24 mouse cellular contexts compared by ENCODE assay signal in the genomic region with DNA sequence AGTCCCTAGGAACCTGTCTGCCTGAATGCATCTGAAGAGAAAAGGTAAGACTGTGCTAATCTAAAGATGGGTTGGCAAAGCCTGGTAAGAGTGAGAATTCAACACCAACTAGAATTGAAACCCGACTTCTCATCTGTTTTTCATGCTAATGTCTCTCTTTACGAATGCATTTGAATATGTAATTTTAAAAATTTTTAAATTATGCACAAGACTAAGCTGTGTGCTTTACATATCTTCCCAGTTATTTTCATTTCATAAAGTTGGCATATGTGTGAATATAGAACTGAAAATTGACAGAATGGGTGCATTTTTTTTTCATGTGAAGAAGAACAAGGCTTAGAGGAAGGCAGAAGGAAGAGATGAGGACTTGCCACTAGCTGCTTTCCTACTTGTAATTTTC.
DNase-seq lines count a peak whose midpoint lies in the region; ATAC-seq and TF ChIP-seq lines count a peak whose summit lies in the region.
"Had no signal": no experiment of that assay in that cellular context is flagged by ENCODE, and none has a peak within 500 bp of the region (broad histone marks: within the 10 kb centered on the region; RNA-seq: fewer than 3 reads in every experiment).

No protein-coding gene starts in this region.

- no peaks in the 10 kb centered on the region for H3K36me3 ChIP-seq in forebrain, embryonic 15.5 days
- H3K36me3 ChIP-seq in forebrain, embryonic 11.5 days (ENCODE audit: control insufficient read depth, insufficient read depth, low read length) = no peaks in the 10 kb centered on the region
- no peaks in the 10 kb centered on the region for H3K36me3 ChIP-seq in forebrain, postnatal 0 days (ENCODE audit: insufficient read depth)
- no peaks in the 10 kb centered on the region for H3K36me3 ChIP-seq in forebrain, embryonic 12.5 days (replicated peaks)
- H3K36me3 ChIP-seq: embryonic facial prominence, embryonic 10.5 days; embryonic facial prominence, embryonic 12.5 days; G1E had no signal

- 0 out of 2 replicates have a peak, but pooled peaks have one; percentile 58 for ATAC-seq in forebrain, embryonic 15.5 days (replicated peaks)
- ATAC-seq in forebrain, embryonic 11.5 days (replicated peaks; ENCODE audit: low FRiP score) = no peak
- peak; percentile 56 for ATAC-seq in forebrain, postnatal 0 days
- ATAC-seq in forebrain, embryonic 12.5 days (ENCODE audit: low FRiP score) = no peak
- ATAC-seq: activated CD4-positive, CD25-positive, alpha-beta regulatory T cell, adult 4 months; CD4-positive, CD25-positive, alpha-beta regulatory T cell, adult 4 months; forebrain, embryonic 14.5 days; Patski had no signal

- DNase-seq in forebrain, embryonic 11.5 days (ENCODE audit: low spot score) = no peak
- DNase-seq in forebrain, postnatal 0 days = peak; percentile 18
- peak; percentile 11 for DNase-seq in brain, adult 2 months (ENCODE audit: low read depth, low spot score)
- DNase-seq in telencephalon, adult 2 months (ENCODE audit: low read depth, low spot score) = peak; percentile 21
- DNase-seq in spleen, postnatal 4 days (ENCODE audit: low spot score in 2 of 2) = no peak
- DNase-seq: adrenal gland, adult 8-10 months; adrenal gland, postnatal 14 days; adrenal gland, postnatal 36 days; B cell, adult 2 months; cerebellum, adult 11-12 months; cerebellum, adult 2 months; cerebellum, adult 9-10 months; cerebellum, postnatal 10 days; cerebellum, postnatal 25 days had no signal

- no peak for TF ChIP-seq CTCF in forebrain, postnatal 0 days (IDR thresholded peaks at IDR 0.05; ENCODE audit: low read depth)

- no peak overlapping the region for H3K27ac ChIP-seq in forebrain, embryonic 15.5 days (replicated peaks)
- no peak overlapping the region for H3K27ac ChIP-seq in forebrain, embryonic 11.5 days (ENCODE audit: low read depth, low read length)
- no peak overlapping the region for H3K27ac ChIP-seq in forebrain, postnatal 0 days (ENCODE audit: low read depth, low read length)
- no peak overlapping the region for H3K27ac ChIP-seq in forebrain, embryonic 12.5 days
- H3K27ac ChIP-seq: embryonic facial prominence, embryonic 10.5 days; embryonic facial prominence, embryonic 12.5 days had no signal

- no peak overlapping the region for H3K9ac ChIP-seq in forebrain, embryonic 15.5 days (replicated peaks)
- H3K9ac ChIP-seq in forebrain, embryonic 11.5 days (ENCODE audit: low read length) = no peak overlapping the region
- no peak overlapping the region for H3K9ac ChIP-seq in forebrain, postnatal 0 days
- H3K9ac ChIP-seq in forebrain, embryonic 12.5 days = no peak overlapping the region
- H3K9ac ChIP-seq: embryonic facial prominence, embryonic 12.5 days had no signal

- no peaks in the 10 kb centered on the region for H3K4me1 ChIP-seq in forebrain, embryonic 15.5 days
- no peaks in the 10 kb centered on the region for H3K4me1 ChIP-seq in forebrain, embryonic 11.5 days (replicated peaks; ENCODE audit: control insufficient read depth, insufficient read depth, low read length)
- H3K4me1 ChIP-seq in forebrain, postnatal 0 days (ENCODE audit: insufficient read depth) = no peaks in the 10 kb centered on the region
- H3K4me1 ChIP-seq in forebrain, embryonic 12.5 days = no peaks in the 10 kb centered on the region
- H3K4me1 ChIP-seq: embryonic facial prominence, embryonic 10.5 days; embryonic facial prominence, embryonic 12.5 days had no signal

- no peaks in the 10 kb centered on the region for H3K27me3 ChIP-seq in forebrain, embryonic 15.5 days
- H3K27me3 ChIP-seq in forebrain, embryonic 11.5 days (ENCODE audit: control insufficient read depth, insufficient read depth, low read length) = no peaks in the 10 kb centered on the region
- no peaks in the 10 kb centered on the region for H3K27me3 ChIP-seq in forebrain, postnatal 0 days (ENCODE audit: insufficient read depth, low read length)
- no peaks in the 10 kb centered on the region for H3K27me3 ChIP-seq in forebrain, embryonic 12.5 days
- H3K27me3 ChIP-seq: CH12.LX; embryonic facial prominence, embryonic 12.5 days; Patski had no signal

- no peaks in the 10 kb centered on the region for H3K9me3 ChIP-seq in forebrain, embryonic 15.5 days
- H3K9me3 ChIP-seq in forebrain, embryonic 11.5 days (ENCODE audit: control insufficient read depth, low read length) = no peaks in the 10 kb centered on the region
- no peaks in the 10 kb centered on the region for H3K9me3 ChIP-seq in forebrain, postnatal 0 days (ENCODE audit: low read length)
- H3K9me3 ChIP-seq in forebrain, embryonic 12.5 days = no peaks in the 10 kb centered on the region
- H3K9me3 ChIP-seq: embryonic facial prominence, embryonic 10.5 days; embryonic facial prominence, embryonic 12.5 days; G1E had no signal

- 74% methylated on average over 2 of the region's 2 CpGs for WGBS in forebrain, embryonic 15.5 days
- WGBS in forebrain, embryonic 11.5 days = 93% methylated on average over 2 of the region's 2 CpGs
- whole genome bisulfite sequencing in forebrain, postnatal 0 days = 63% methylated on average over 2 of the region's 2 CpGs
- 82% methylated on average over 2 of the region's 2 CpGs for WGBS in forebrain, embryonic 12.5 days

- H3K4me3 ChIP-seq in forebrain, embryonic 15.5 days = no peak overlapping the region
- no peak overlapping the region for H3K4me3 ChIP-seq in forebrain, embryonic 11.5 days (ENCODE audit: low read depth, low read length)
- H3K4me3 ChIP-seq in forebrain, postnatal 0 days (ENCODE audit: low read depth, low read length) = no peak overlapping the region
- no peak overlapping the region for H3K4me3 ChIP-seq in forebrain, embryonic 12.5 days (replicated peaks)
- H3K4me3 ChIP-seq: embryonic facial prominence, embryonic 10.5 days; embryonic facial prominence, embryonic 12.5 days had no signal

- no peak overlapping the region for H3K4me2 ChIP-seq in forebrain, embryonic 15.5 days (replicated peaks)
- no peak overlapping the region for H3K4me2 ChIP-seq in forebrain, embryonic 11.5 days (ENCODE audit: low read depth, low read length, severe bottlenecking)
- no peak overlapping the region for H3K4me2 ChIP-seq in forebrain, postnatal 0 days (ENCODE audit: low read depth)
- H3K4me2 ChIP-seq in forebrain, embryonic 12.5 days = no peak overlapping the region
- H3K4me2 ChIP-seq: embryonic facial prominence, embryonic 12.5 days had no signal

Comparison
In these comparisons a context has a peak if more than half of its experiments do, and no peak if none do; other contexts are left out.
1. ATAC-seq: peak in forebrain, embryonic 15.5 days (single experiment) and forebrain, postnatal 0 days (single experiment); none in forebrain, embryonic 11.5 days (single experiment) and forebrain, embryonic 12.5 days (single experiment).
2. DNase-seq: peak in forebrain, postnatal 0 days (single experiment), brain, adult 2 months (single experiment) and telencephalon, adult 2 months (single experiment); none in forebrain, embryonic 11.5 days (single experiment) and spleen, postnatal 4 days (0 of 2).